Mouse (Mus musculus): ENCODE measurements at regions not wholly inside any gene's neighbourhood (a gene's known extent, or its start where the extent isn't known, plus 50 kb on each side); places are given as distances from the start of the nearest gene placed in this dataset.

GRCm38 (mm10) chr10:67731577-67731976 is 180.9 kb downstream of the Zfp365 start:
- DNase-seq (ENCODE audit: extremely low read depth, low read depth): no peak

- peak; percentile 18 for DNase-seq (ENCODE audit: extremely low read depth, low read depth)
Observed at GRCm38 (mm10) chr10:67729271-67729670, 180.5 kb upstream of the Ado start.

- no peak for DNase-seq (ENCODE audit: extremely low read depth, low read depth)
Observed at GRCm38 (mm10) chr10:67727580-67727979, 178.8 kb upstream of the Ado start.

GRCm38 (mm10) chr10:67726796-67727195 is 178.0 kb upstream of the Ado start:
- no peak for DNase-seq (ENCODE audit: extremely low read depth, low read depth)

- DNase-seq (ENCODE audit: extremely low read depth, low read depth): no peak
Observed at GRCm38 (mm10) chr10:67726351-67726750, 177.6 kb upstream of the Ado start.

GRCm38 (mm10) chr10:67721787-67722186 is 173.0 kb upstream of the Ado start:
- DNase-seq (ENCODE audit: extremely low read depth, low read depth): no peak

- DNase-seq (ENCODE audit: extremely low read depth, low read depth): no peak
Observed at GRCm38 (mm10) chr10:67717506-67717905, 168.8 kb upstream of the Ado start.

- DNase-seq (ENCODE audit: extremely low read depth, low read depth): no peak
Observed at GRCm38 (mm10) chr10:67715046-67715445, 166.3 kb upstream of the Ado start.

- DNase-seq (ENCODE audit: extremely low read depth, low read depth): no peak
Observed at GRCm38 (mm10) chr10:67713098-67713497, 164.3 kb upstream of the Ado start.

- no peak for DNase-seq (ENCODE audit: extremely low read depth, low read depth)
Observed at GRCm38 (mm10) chr10:67712665-67713064, 163.9 kb upstream of the Ado start.

- no peak for DNase-seq (ENCODE audit: extremely low read depth, low read depth)
Observed at GRCm38 (mm10) chr10:67711961-67712360, 163.2 kb upstream of the Ado start.

GRCm38 (mm10) chr10:67706436-67706835 is 157.7 kb upstream of the Ado start:
- DNase-seq (ENCODE audit: extremely low read depth, low read depth): no peak

- no peak for DNase-seq (ENCODE audit: extremely low read depth, low read depth)
Observed at GRCm38 (mm10) chr10:67702783-67703455, 154.2 kb upstream of the Ado start.

GRCm38 (mm10) chr10:67697401-67698195 is 148.8 kb upstream of the Ado start:
- no peak for DNase-seq (ENCODE audit: extremely low read depth, low read depth)

- peak; percentile 64 for DNase-seq (ENCODE audit: extremely low read depth, low read depth)
Observed at GRCm38 (mm10) chr10:67695891-67696853, 147.4 kb upstream of the Ado start.

GRCm38 (mm10) chr10:67694751-67695150 is 146.0 kb upstream of the Ado start:
- DNase-seq (ENCODE audit: extremely low read depth, low read depth): no peak

GRCm38 (mm10) chr10:67693586-67693985 is 144.8 kb upstream of the Ado start:
- DNase-seq (ENCODE audit: extremely low read depth, low read depth): peak; percentile 9

GRCm38 (mm10) chr10:67689944-67690670 is 141.4 kb upstream of the Ado start:
- DNase-seq (ENCODE audit: extremely low read depth, low read depth): no peak

GRCm38 (mm10) chr10:67679382-67679781 is 130.6 kb upstream of the Ado start:
- DNase-seq (ENCODE audit: extremely low read depth, low read depth): no peak

GRCm38 (mm10) chr10:67673450-67673849 is 124.7 kb upstream of the Ado start:
- DNase-seq (ENCODE audit: extremely low read depth, low read depth): no peak

GRCm38 (mm10) chr10:67672281-67672680 is 123.5 kb upstream of the Ado start:
- no peak for DNase-seq (ENCODE audit: extremely low read depth, low read depth)
